ENCODE assay signal across 8 mouse cellular contexts in the genomic region with DNA sequence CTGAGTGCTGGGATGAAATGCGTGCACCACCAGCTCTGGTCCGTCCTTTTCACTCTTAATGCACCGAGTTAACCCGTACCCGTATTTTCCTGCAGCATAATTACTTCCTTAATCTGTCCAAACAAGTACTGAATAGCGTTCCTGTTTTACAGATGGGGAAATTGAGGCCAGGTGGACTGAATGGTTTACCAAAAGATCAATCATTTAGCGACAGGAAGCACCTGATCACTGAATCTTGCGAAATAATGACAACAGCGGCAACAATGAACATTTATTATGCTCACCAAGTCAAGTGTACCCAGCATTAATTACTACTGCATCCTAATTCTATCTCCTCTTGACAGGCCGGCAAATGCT. TPM values are rescaled to one million over a fixed set of nuclear protein-coding genes. Genes with fewer than 3 reads are reported as not detected.
A peak's percentile ranks its signal among the peaks of the same experiment; 100 is the strongest.
DNase-seq lines count a peak whose midpoint lies in the region; ATAC-seq and TF ChIP-seq lines count a peak whose summit lies in the region.

A gene (plus strand): TSS at position 258 of the 357 bp plus-strand sequence.

- ATAC-seq in lung, postnatal 0 days = no peak
- no peak for ATAC-seq in intestine, embryonic 16.5 days
- no peak for ATAC-seq in neural tube, embryonic 15.5 days (ENCODE audit: low FRiP score)

- peak within 1 kb of the TSS; percentile 58 for H3K4me3 ChIP-seq in lung, postnatal 0 days (ENCODE audit: low read depth, low read length)
- H3K4me3 ChIP-seq in erythroblast, embryonic 14.5 days (replicated peaks) = peak within 1 kb of the TSS; percentile 74
- peak within 1 kb of the TSS; percentile 73 for H3K4me3 ChIP-seq in intestine, embryonic 16.5 days (ENCODE audit: low read length)
- H3K4me3 ChIP-seq in neural tube, embryonic 15.5 days (replicated peaks) = peak within 1 kb of the TSS; percentile 48

- H3K36me3 ChIP-seq in lung, postnatal 0 days (ENCODE audit: insufficient read depth, low read length) = no peaks in the 10 kb centered on the region
- H3K36me3 ChIP-seq in erythroblast, embryonic 14.5 days (ENCODE audit: control insufficient read depth) = peaks cover 42% of the 10 kb centered on the region
- H3K36me3 ChIP-seq in intestine, embryonic 16.5 days (ENCODE audit: control insufficient read depth, insufficient read depth, low read length) = no peaks in the 10 kb centered on the region
- H3K36me3 ChIP-seq in neural tube, embryonic 15.5 days = no peaks in the 10 kb centered on the region

- H3K4me1 ChIP-seq in lung, postnatal 0 days (ENCODE audit: insufficient read depth, low read depth, low read length) = peaks cover 7% of the 10 kb centered on the region; the same call in 1 of the 2 replicates
- peaks cover 46% of the 10 kb centered on the region for H3K4me1 ChIP-seq in erythroblast, embryonic 14.5 days (ENCODE audit: control insufficient read depth)
- peaks cover 25% of the 10 kb centered on the region for H3K4me1 ChIP-seq in intestine, embryonic 16.5 days (ENCODE audit: control insufficient read depth, insufficient read depth, low read length)
- peaks cover 25% of the 10 kb centered on the region for H3K4me1 ChIP-seq in neural tube, embryonic 15.5 days

- peak within 1 kb of the TSS; percentile 80 for H3K4me2 ChIP-seq in lung, postnatal 0 days (replicated peaks; ENCODE audit: low read depth, low read length)
- peak within 1 kb of the TSS; percentile 97 for H3K4me2 ChIP-seq in intestine, embryonic 16.5 days (ENCODE audit: low read depth, low read length)
- H3K4me2 ChIP-seq in neural tube, embryonic 15.5 days = peak within 1 kb of the TSS; percentile 94

- TF ChIP-seq EP300 in lung, postnatal 0 days (IDR thresholded peaks at IDR 0.05) = no peak

- peak within 1 kb of the TSS; percentile 74 for H3K27ac ChIP-seq in lung, postnatal 0 days (ENCODE audit: low read length)
- peak within 1 kb of the TSS; percentile 83 for H3K27ac ChIP-seq in intestine, embryonic 16.5 days (ENCODE audit: low read length)
- H3K27ac ChIP-seq in neural tube, embryonic 15.5 days (replicated peaks) = no peak within 1 kb of the TSS

- 0 out of 2 replicates have a peak, but pooled peaks cover 3% of the 10 kb centered on the region for H3K27me3 ChIP-seq in lung, postnatal 0 days (replicated peaks; ENCODE audit: insufficient read depth, low read length)
- peaks cover 21% of the 10 kb centered on the region for H3K27me3 ChIP-seq in erythroblast, embryonic 14.5 days (ENCODE audit: control insufficient read depth)
- no peaks in the 10 kb centered on the region for H3K27me3 ChIP-seq in intestine, embryonic 16.5 days (replicated peaks; ENCODE audit: control insufficient read depth, insufficient read depth, low read length)
- H3K27me3 ChIP-seq in neural tube, embryonic 15.5 days (replicated peaks) = peaks cover 60% of the 10 kb centered on the region

- 22% methylated on average over 10 of the region's 10 CpGs for WGBS in lung, postnatal 0 days
- 31% methylated on average over 10 of the region's 10 CpGs for WGBS in intestine, embryonic 16.5 days
- 15% methylated on average over 10 of the region's 10 CpGs for WGBS in neural tube, embryonic 15.5 days

- no peaks in the 10 kb centered on the region for H3K9me3 ChIP-seq in lung, postnatal 0 days (ENCODE audit: low read length)
- H3K9me3 ChIP-seq in erythroblast, embryonic 14.5 days (ENCODE audit: control insufficient read depth, low read length) = peaks cover 2% of the 10 kb centered on the region
- no peaks in the 10 kb centered on the region for H3K9me3 ChIP-seq in intestine, embryonic 16.5 days (ENCODE audit: control insufficient read depth, low read length)
- H3K9me3 ChIP-seq in neural tube, embryonic 15.5 days (replicated peaks) = no peaks in the 10 kb centered on the region

- TF ChIP-seq CTCF in lung, postnatal 0 days (IDR thresholded peaks at IDR 0.05) = no peak

- peak within 1 kb of the TSS; percentile 71 for H3K9ac ChIP-seq in lung, postnatal 0 days (replicated peaks; ENCODE audit: low read depth)
- H3K9ac ChIP-seq in intestine, embryonic 16.5 days (ENCODE audit: low read depth, low read length) = peak within 1 kb of the TSS; percentile 86
- H3K9ac ChIP-seq in neural tube, embryonic 15.5 days (replicated peaks) = peak within 1 kb of the TSS; percentile 48

- DNase-seq in lung, postnatal 0 days (ENCODE audit: low spot score) = no peak
- no peak for DNase-seq in lung, postnatal 25 days (ENCODE audit: low spot score)
- no peak for DNase-seq in ovary, postnatal 14 days (ENCODE audit: low spot score)
- no peak for DNase-seq in cerebellum, postnatal 14 days
- DNase-seq in gastrocnemius, postnatal 10 days = no peak

RNA-seq across cellular contexts. Expression of the gene that starts here (rescaled TPM):
- polyA plus RNA-seq in lung, postnatal 0 days (2015; fragmentation: Nextera tagmentation; extraction: Ambion mirVana) = 4.9 and 6.6 TPM in 2 replicates
- 20.3 and 29.2 TPM in 2 replicates for polyA plus RNA-seq in erythroblast, embryonic 14.5 days (2012)
- 12.8 and 14.6 TPM in 2 replicates for polyA plus RNA-seq in intestine, embryonic 16.5 days (2015; fragmentation: Nextera tagmentation; extraction: Ambion mirVana)
- 1.3 and 5.0 TPM in 2 replicates for polyA plus RNA-seq in neural tube, embryonic 15.5 days (2015; fragmentation: Nextera tagmentation; extraction: Ambion mirVana)
- total RNA-seq in gastrocnemius, postnatal 10 days (2021) = 1 to 10 TPM; 6.4 to 6.7 TPM
